Mouse (Mus musculus): ENCODE measurements around the gene Dip2c. TPM values are rescaled to one million over a fixed set of nuclear protein-coding genes. Genes with fewer than 3 reads are reported as not detected.

The Dip2c gene
- polyA plus RNA-seq, 1 experiment from 2014 or later = 4.9 TPM

DNA sequence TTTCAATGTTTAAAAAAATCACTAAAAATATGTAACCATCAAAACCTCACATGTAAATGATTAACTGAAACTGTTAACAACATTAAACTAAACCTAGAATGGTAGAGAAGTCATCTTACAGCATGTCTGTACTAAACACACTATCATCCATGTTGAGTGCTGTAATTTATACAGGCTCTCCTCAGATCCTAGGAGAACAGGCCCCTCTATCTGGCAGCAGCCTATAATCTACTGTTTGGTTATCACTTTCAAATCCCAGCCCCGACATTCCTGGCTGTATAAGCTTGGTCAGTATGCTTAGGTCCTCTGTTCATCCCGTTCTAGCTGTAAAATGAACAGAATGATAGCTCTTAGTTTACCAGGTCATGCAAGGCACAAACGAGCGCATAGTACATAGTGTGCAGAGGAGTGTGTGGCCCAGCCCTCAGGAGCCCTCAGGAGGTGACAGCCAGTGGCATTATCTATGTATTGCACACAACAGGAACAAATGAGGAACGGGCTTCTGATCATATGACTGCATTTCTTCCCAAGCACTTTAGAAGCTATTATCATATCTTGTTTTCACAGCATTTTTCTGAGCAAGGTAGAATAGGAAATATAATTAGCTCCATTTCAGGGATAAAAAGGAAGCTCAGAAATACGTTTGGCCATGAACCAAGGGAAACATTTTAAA is 437.3 kb downstream of the Dip2c start:
- H3K9me3 ChIP-seq = no peaks in the 10 kb centered on the region
- no peaks in the 10 kb centered on the region for H3K4me1 ChIP-seq
- H3K9ac ChIP-seq = no peak overlapping the region
- H3K4me3 ChIP-seq = no peak overlapping the region
- no peaks in the 10 kb centered on the region for H3K36me3 ChIP-seq
- H3K27ac ChIP-seq = no peak overlapping the region
- H3K27me3 ChIP-seq = no peaks in the 10 kb centered on the region
- 80% methylated on average over 6 of the region's 6 CpGs for WGBS
- H3K4me2 ChIP-seq = no peak overlapping the region
- no peak for ATAC-seq (ENCODE audit: borderline replicate concordance, extremely low read depth, low FRiP score, low TSS enrichment)

DNA sequence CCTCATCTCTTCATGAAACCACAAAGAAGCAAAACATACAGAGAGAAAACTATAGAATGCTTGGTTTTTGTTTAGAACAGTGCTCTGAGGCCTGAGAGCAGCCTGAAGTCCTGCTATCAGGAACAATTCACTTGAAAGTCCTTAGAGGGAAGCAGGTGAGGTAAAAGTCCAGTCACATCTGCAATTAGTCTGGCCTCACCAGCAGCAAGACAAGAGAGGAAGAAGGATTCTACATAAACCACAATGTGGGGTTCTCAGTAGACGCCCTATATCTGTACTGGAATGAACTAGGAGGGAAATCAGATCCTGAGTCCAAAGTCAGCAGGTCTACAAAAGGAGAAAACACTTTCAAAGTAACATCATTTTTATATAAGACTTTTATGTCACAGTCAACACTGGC is 438.9 kb downstream of the Dip2c start:
- no peak overlapping the region for H3K4me2 ChIP-seq
- no peaks in the 10 kb centered on the region for H3K4me1 ChIP-seq
- H3K9me3 ChIP-seq = no peaks in the 10 kb centered on the region
- peaks cover 8% of the 10 kb centered on the region for H3K36me3 ChIP-seq
- H3K27me3 ChIP-seq = no peaks in the 10 kb centered on the region
- ATAC-seq (ENCODE audit: borderline replicate concordance, extremely low read depth, low FRiP score, low TSS enrichment) = no peak
- no peak overlapping the region for H3K27ac ChIP-seq
- no peak overlapping the region for H3K9ac ChIP-seq
- H3K4me3 ChIP-seq = no peak overlapping the region
- 79% methylated on average over 1 of the region's 1 CpGs for WGBS

Other genes with a start within 250 kb of the Dip2c start
- gene Larp4b, start 182.6 kb upstream of the Dip2c start, polyA plus RNA-seq (2015; fragmentation: Nextera tagmentation; extraction: Ambion mirVana) = 31.2 and 32.4 TPM in 2 replicates